Mouse (Mus musculus) testis, adult 2 months (tissue): ENCODE measurements around the gene Dstyk. TPM values are rescaled to one million over a fixed set of nuclear protein-coding genes. Genes with fewer than 3 reads are reported as not detected.

ENCODE experiments used
- H3K27ac ChIP-seq: fragments of 200-500 bp; 2 replicates; pipeline ENCODE4 v1.5.1; 2012; ENCODE audit warnings: low read depth, low read length; ENCODE audit not compliant: control insufficient read depth, insufficient read depth
- H3K27me3 ChIP-seq: fragments of 200-500 bp; 2 replicates; pipeline ENCODE4 v1.6.1; 2012; ENCODE audit warnings: mild to moderate bottlenecking, low read length, moderate library complexity; ENCODE audit not compliant: control insufficient read depth, insufficient read depth
- H3K36me3 ChIP-seq: fragments of 200-500 bp; 2 replicates; pipeline ENCODE4 v1.6.1; 2012; ENCODE audit warnings: mild to moderate bottlenecking, low read length; ENCODE audit not compliant: control insufficient read depth, insufficient read depth
- H3K4me1 ChIP-seq: fragments of 200-500 bp; 2 replicates; pipeline ENCODE4 v1.6.1; 2012; ENCODE audit warnings: low read length; ENCODE audit not compliant: control insufficient read depth, insufficient read depth
- H3K4me3 ChIP-seq: fragments of 200-500 bp; 2 replicates; pipeline ENCODE4 v1.5.1; 2012; ENCODE audit warnings: low read depth, mild to moderate bottlenecking, low read length, moderate library complexity, mixed read lengths; ENCODE audit not compliant: control insufficient read depth
- CTCF ChIP-seq: fragments of 200-500 bp; IDR thresholded peaks from 2 replicates; pipeline ENCODE4 v1.5.1; 2012; ENCODE audit warnings: low read depth, mild to moderate bottlenecking, inconsistent platforms, low read length, moderate library complexity; ENCODE audit not compliant: control insufficient read depth, insufficient read depth, insufficient replicate concordance
- POLR2A ChIP-seq: fragments of 200-500 bp; IDR thresholded peaks from 2 replicates; pipeline ENCODE4 v1.6.1; 2012; ENCODE audit warnings: low read depth, mild to moderate bottlenecking, inconsistent platforms, low read length, moderate library complexity; ENCODE audit not compliant: control insufficient read depth
- polyA plus RNA-seq: library from polyadenylated mRNA; depleted of rRNA; stranded (reverse); fragments of >200 nt; gene quantifications from 2 replicates; pipeline ENCODE4 v1.2.3, GENCODE M21; 2012

Dstyk gene
- polyA plus RNA-seq, 1 experiment, result 3.7 TPM

DNA sequence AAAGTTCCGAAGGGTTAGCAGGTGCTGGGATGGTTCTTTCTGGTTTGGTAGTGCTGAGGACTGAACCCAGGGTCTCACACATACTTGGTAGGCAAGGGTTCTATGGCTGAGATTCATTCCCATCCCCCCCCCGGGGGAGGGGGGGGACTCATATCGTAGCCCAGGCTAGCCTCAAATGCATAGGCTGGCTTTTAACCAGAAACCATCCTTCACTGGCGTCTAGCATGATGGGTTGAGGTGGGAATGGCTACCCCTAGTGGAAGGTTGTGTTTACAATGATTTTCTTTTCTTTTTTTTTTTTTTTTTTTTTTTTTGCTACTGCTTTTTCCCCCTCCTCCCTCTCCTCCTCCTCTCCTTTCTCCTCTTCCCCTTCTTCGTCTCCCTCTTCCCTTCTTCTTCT is 55.2 kb downstream of the Dstyk start:
- no peak overlapping the region for H3K27ac ChIP-seq
- no peak for TF ChIP-seq POLR2A
- no peak for TF ChIP-seq CTCF
- H3K4me3 ChIP-seq, result no peak overlapping the region
- no peaks in the 10 kb centered on the region for H3K36me3 ChIP-seq
- H3K4me1 ChIP-seq, result no peaks in the 10 kb centered on the region
- no peaks in the 10 kb centered on the region for H3K27me3 ChIP-seq

GRCm38 (mm10) chr1:132474496-132474895 is 57.1 kb downstream of the Dstyk start:
- Histone ChIP-seq H3K27me3 (no peaks in the 10 kb centered on the region), H3K4me3 (no peak overlapping the region), H3K4me1 (peaks cover 2% of the 10 kb centered on the region; the same call in 1 of the 2 replicates), H3K36me3 (no peaks in the 10 kb centered on the region), H3K27ac (no peak overlapping the region)
- no peak for TF ChIP-seq CTCF
- no peak for TF ChIP-seq POLR2A

- peak overlapping the region; percentile 67 for H3K27ac ChIP-seq
- H3K36me3 ChIP-seq, result no peaks in the 10 kb centered on the region
- H3K4me3 ChIP-seq, result peak overlapping the region; percentile 100
- H3K27me3 ChIP-seq, result no peaks in the 10 kb centered on the region
- TF ChIP-seq POLR2A (no peak), CTCF (no peak)
- H3K4me1 ChIP-seq, result peaks cover 2% of the 10 kb centered on the region; the same call in 1 of the 2 replicates
Measured at GRCm38 (mm10) chr1:132476575-132476927, 59.2 kb downstream of the Dstyk start.

- no peak for TF ChIP-seq CTCF
- peak; percentile 57 for TF ChIP-seq POLR2A
- H3K27me3 ChIP-seq, result no peaks in the 10 kb centered on the region
- H3K27ac ChIP-seq, result peak within 1 kb of the TSS; percentile 93
- peaks cover 2% of the 10 kb centered on the region; the same call in 1 of the 2 replicates for H3K4me1 ChIP-seq
- H3K4me3 ChIP-seq, result peak within 1 kb of the TSS; percentile 100
- no peaks in the 10 kb centered on the region for H3K36me3 ChIP-seq
Measured at GRCm38 (mm10) chr1:132476928-132477691, 59.8 kb downstream of the Dstyk start, which contains the start of gene Rbbp5. Gene Rbbp5, plus strand, starts transcription at chr1:132477365.

- Histone ChIP-seq H3K4me1 (peaks cover 2% of the 10 kb centered on the region; the same call in 1 of the 2 replicates), H3K27ac (no peak overlapping the region), H3K4me3 (no peak overlapping the region), H3K27me3 (no peaks in the 10 kb centered on the region), H3K36me3 (no peaks in the 10 kb centered on the region)
- TF ChIP-seq CTCF (no peak), POLR2A (no peak)
Measured at GRCm38 (mm10) chr1:132479438-132479837, 62.1 kb downstream of the Dstyk start.

- H3K4me1 ChIP-seq, result peaks cover 2% of the 10 kb centered on the region; the same call in 1 of the 2 replicates
- no peaks in the 10 kb centered on the region for H3K36me3 ChIP-seq
- H3K27me3 ChIP-seq, result no peaks in the 10 kb centered on the region
- no peak overlapping the region for H3K27ac ChIP-seq
- TF ChIP-seq CTCF, result no peak
- TF ChIP-seq POLR2A, result no peak
- no peak overlapping the region for H3K4me3 ChIP-seq
Measured at GRCm38 (mm10) chr1:132481619-132482018, 64.3 kb downstream of the Dstyk start.

DNA sequence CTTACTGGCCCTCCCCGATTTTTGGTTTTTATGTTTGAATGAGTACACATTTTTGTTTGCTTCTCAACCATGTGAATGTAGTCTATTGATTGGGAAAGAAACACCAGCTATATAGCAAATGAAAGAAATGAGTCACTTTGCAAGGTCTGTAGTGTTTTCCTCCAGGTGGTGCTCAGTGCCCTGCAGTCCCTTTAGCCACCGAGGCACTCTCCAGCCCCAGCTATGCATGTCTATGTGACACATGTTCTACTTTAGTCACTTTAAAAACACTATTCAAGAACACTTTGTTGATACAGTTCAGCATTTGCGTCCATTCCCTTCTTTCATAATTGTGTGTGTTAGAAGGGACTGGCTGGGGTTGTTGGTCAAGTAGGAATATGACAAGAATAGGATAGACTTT is 65.9 kb downstream of the Dstyk start:
- TF ChIP-seq CTCF (no peak), POLR2A (no peak)
- Histone ChIP-seq H3K4me3 (no peak overlapping the region), H3K36me3 (no peaks in the 10 kb centered on the region), H3K27me3 (no peaks in the 10 kb centered on the region), H3K27ac (no peak overlapping the region), H3K4me1 (no peaks in the 10 kb centered on the region)
